Mouse (Mus musculus): ENCODE data around the gene Slc9a2. TPM values are rescaled to one million over a fixed set of nuclear protein-coding genes. Genes with fewer than 3 reads are reported as not detected.
A peak's percentile ranks its signal among the peaks of the same experiment; 100 is the strongest.

Gene Slc9a2
- polyA plus RNA-seq, 1 experiment from 2014 or later: not detected

GRCm38 (mm10) chr1:40804118-40804517, 123.7 kb downstream of the Slc9a2 start:
- WGBS: 93% methylated on average over 12 of the region's 12 CpGs
- DNase-seq (ENCODE audit: low spot score): no peak
- H3K4me3 ChIP-seq: no peak overlapping the region

GRCm38 (mm10) chr1:40805351-40805750, 125.0 kb downstream of the Slc9a2 start, which contains the start of gene Tmem182:
Gene Tmem182 (plus strand): TSS chr1:40805601.
- Histone ChIP-seq H3K27ac (no peak within 1 kb of the TSS), H3K4me1 (no peaks in the 10 kb centered on the region), H3K9me3 (replicated peaks) (no peaks in the 10 kb centered on the region), H3K36me3 (no peaks in the 10 kb centered on the region), H3K4me3 (no peak within 1 kb of the TSS), H3K27me3 (ENCODE audit: low read depth, poor library complexity, severe bottlenecking) (no peaks in the 10 kb centered on the region)
- no peak for DNase-seq (ENCODE audit: low spot score)
- WGBS: 88% methylated on average over 9 of the region's 9 CpGs

More at GRCm38 (mm10) chr1:40804118-40804517, 123.7 kb downstream of the Slc9a2 start:
- H3K36me3 ChIP-seq: no peaks in the 10 kb centered on the region
- no peaks in the 10 kb centered on the region for H3K9me3 ChIP-seq (replicated peaks)
- no peaks in the 10 kb centered on the region for H3K27me3 ChIP-seq (ENCODE audit: low read depth, poor library complexity, severe bottlenecking)
- H3K27ac ChIP-seq: no peak overlapping the region
- H3K4me1 ChIP-seq: no peaks in the 10 kb centered on the region

- no peak overlapping the region for H3K27ac ChIP-seq
These were observed 125.5 kb downstream of the Slc9a2 start for GRCm38 (mm10) chr1:40805891-40806290.

GRCm38 (mm10) chr1:40808643-40809042, 128.3 kb downstream of the Slc9a2 start:
- WGBS: 86% methylated on average over 3 of the region's 3 CpGs
- Histone ChIP-seq H3K9me3 (replicated peaks) (no peaks in the 10 kb centered on the region), H3K4me3 (no peak overlapping the region), H3K4me1 (no peaks in the 10 kb centered on the region), H3K27ac (no peak overlapping the region), H3K27me3 (ENCODE audit: low read depth, poor library complexity, severe bottlenecking) (no peaks in the 10 kb centered on the region), H3K36me3 (no peaks in the 10 kb centered on the region)
- DNase-seq (ENCODE audit: low spot score): no peak

More at GRCm38 (mm10) chr1:40805891-40806290, 125.5 kb downstream of the Slc9a2 start:
- H3K9me3 ChIP-seq (replicated peaks): no peaks in the 10 kb centered on the region
- no peak for DNase-seq (ENCODE audit: low spot score)
- WGBS: 89% methylated on average over 11 of the region's 11 CpGs
- no peak overlapping the region for H3K4me3 ChIP-seq
- H3K4me1 ChIP-seq: no peaks in the 10 kb centered on the region
- no peaks in the 10 kb centered on the region for H3K36me3 ChIP-seq
- H3K27me3 ChIP-seq (ENCODE audit: low read depth, poor library complexity, severe bottlenecking): no peaks in the 10 kb centered on the region

GRCm38 (mm10) chr1:40815071-40815845, 134.9 kb downstream of the Slc9a2 start:
- Histone ChIP-seq H3K27me3 (ENCODE audit: low read depth, poor library complexity, severe bottlenecking) (no peaks in the 10 kb centered on the region), H3K27ac (peak overlapping the region; percentile 74), H3K36me3 (no peaks in the 10 kb centered on the region), H3K4me3 (peak overlapping the region; percentile 33), H3K4me1 (peaks cover 12% of the 10 kb centered on the region), H3K9me3 (replicated peaks) (no peaks in the 10 kb centered on the region)
- WGBS: 59% methylated on average over 16 of the region's 16 CpGs
- DNase-seq (ENCODE audit: low spot score): peak; percentile 46

Other genes with a start within 250 kb of the Slc9a2 start
- not detected in 2 replicates for gene Il18r1, start 215.0 kb upstream of the Slc9a2 start, polyA plus RNA-seq (2016; fragmentation: Nextera tagmentation; extraction: Ambion mirVana)
- gene Il18rap, start 165.2 kb upstream of the Slc9a2 start, polyA plus RNA-seq (2016; fragmentation: Nextera tagmentation; extraction: Ambion mirVana): 0.24 and 0.31 TPM in 2 replicates
- gene Slc9a4, start 100.5 kb upstream of the Slc9a2 start, polyA plus RNA-seq (2016; fragmentation: Nextera tagmentation; extraction: Ambion mirVana): not detected in 2 replicates
- gene Mfsd9, start 110.1 kb downstream of the Slc9a2 start, polyA plus RNA-seq (2016; fragmentation: Nextera tagmentation; extraction: Ambion mirVana): 2.1 and 3.4 TPM in 2 replicates
- 0.09 TPM in 1 of 2 replicates, not detected in the other for gene Tmem182, start 125.0 kb downstream of the Slc9a2 start, polyA plus RNA-seq (2016; fragmentation: Nextera tagmentation; extraction: Ambion mirVana)

All from limb, embryonic 10.5 days (tissue).